Mouse (Mus musculus) limb, embryonic 10.5 days (tissue): ENCODE results near the gene Gm43720. TPM values are rescaled to one million over a fixed set of nuclear protein-coding genes. Genes with fewer than 3 reads are reported as not detected.
A peak's percentile ranks its signal among the peaks of the same experiment; 100 is the strongest.

Experiments
- DNase-seq: peaks from one replicate; pipeline ENCODE4 v3.0.0-alpha.2; 2017; ENCODE audit warnings: low spot score
- H3K27ac ChIP-seq: fragments of 300-500 bp; sonication (generic); 2 replicates; pipeline ENCODE4 v1.5.1; 2016; ENCODE audit warnings: mild to moderate bottlenecking
- H3K27me3 ChIP-seq: fragments of 300-500 bp; sonication (generic); 2 replicates; pipeline ENCODE4 v1.6.1; 2016; ENCODE audit warnings: low read depth, mild to moderate bottlenecking; ENCODE audit not compliant: poor library complexity, severe bottlenecking
- H3K36me3 ChIP-seq: fragments of 300-500 bp; sonication (generic); 2 replicates; pipeline ENCODE4 v1.6.1; 2016; ENCODE audit warnings: mild to moderate bottlenecking, moderate library complexity
- H3K4me1 ChIP-seq: fragments of 300-500 bp; sonication (generic); 2 replicates; pipeline ENCODE4 v1.6.1; 2016
- H3K4me3 ChIP-seq: fragments of 300-500 bp; sonication (generic); 2 replicates; pipeline ENCODE4 v1.5.1; 2016; ENCODE audit warnings: mild to moderate bottlenecking, moderate library complexity
- H3K9me3 ChIP-seq: fragments of 300-500 bp; sonication (generic); replicated peaks from 2 replicates; pipeline ENCODE4 v1.6.1; 2016; ENCODE audit warnings: mild to moderate bottlenecking
- WGBS: fragments of 180-500 bp; shearing (Covaris S2); methylation state at CpG from one replicate; pipeline ENCODE4 v1.1.7; 2016; 5-methylcytosine and 5-hydroxymethylcytosine counted together
- polyA plus RNA-seq: library from polyadenylated mRNA; unstranded; fragments of >200 nt; fragmentation: Nextera tagmentation; extraction: Ambion mirVana; gene quantifications from 2 replicates; pipeline ENCODE4 v1.2.1, GENCODE M21; 2016

The Gm43720 gene
- polyA plus RNA-seq, 1 experiment from 2014 or later: 0.08 TPM

GRCm38 (mm10) chr5:138272409-138272923, 7.3 kb downstream of the Gm43720 start, which contains the start of gene Gal3st4:
Gene Gal3st4, minus strand, starts transcription at chr5:138272840.
- Histone ChIP-seq H3K27ac (peak within 1 kb of the TSS; percentile 81), H3K36me3 (peaks cover 38% of the 10 kb centered on the region), H3K4me1 (peaks cover 50% of the 10 kb centered on the region), H3K4me3 (peak within 1 kb of the TSS; percentile 41), H3K9me3 (no peaks in the 10 kb centered on the region), H3K27me3 (peaks cover 4% of the 10 kb centered on the region; the same call in 1 of the 2 replicates)
- under 1% methylated on average over 12 of the region's 12 CpGs for WGBS
- DNase-seq: peak; percentile 67

GRCm38 (mm10) chr5:138271232-138271631, 8.5 kb downstream of the Gm43720 start:
- Histone ChIP-seq H3K4me3 (no peak overlapping the region), H3K4me1 (peaks cover 38% of the 10 kb centered on the region), H3K27ac (no peak overlapping the region), H3K9me3 (no peaks in the 10 kb centered on the region), H3K36me3 (peaks cover 34% of the 10 kb centered on the region), H3K27me3 (peaks cover 4% of the 10 kb centered on the region; the same call in 1 of the 2 replicates)
- 51% methylated on average over 3 of the region's 3 CpGs for WGBS
- no peak for DNase-seq

GRCm38 (mm10) chr5:138268980-138269379, 10.8 kb downstream of the Gm43720 start:
- Histone ChIP-seq H3K27ac (no peak overlapping the region), H3K9me3 (no peaks in the 10 kb centered on the region), H3K4me3 (no peak overlapping the region), H3K27me3 (peaks cover 4% of the 10 kb centered on the region; the same call in 1 of the 2 replicates), H3K36me3 (peaks cover 21% of the 10 kb centered on the region), H3K4me1 (peaks cover 31% of the 10 kb centered on the region)
- DNase-seq: no peak
- 84% methylated on average over 4 of the region's 4 CpGs for WGBS

GRCm38 (mm10) chr5:138267114-138267513, 12.6 kb downstream of the Gm43720 start:
- H3K27me3 ChIP-seq: 0 out of 2 replicates have a peak, but pooled peaks cover 4% of the 10 kb centered on the region
- no peak for DNase-seq
- H3K4me1 ChIP-seq: peaks cover 32% of the 10 kb centered on the region
- H3K4me3 ChIP-seq: no peak overlapping the region
- no peak overlapping the region for H3K27ac ChIP-seq
- WGBS: 88% methylated on average over 3 of the region's 3 CpGs
- no peaks in the 10 kb centered on the region for H3K9me3 ChIP-seq
- peaks cover 21% of the 10 kb centered on the region for H3K36me3 ChIP-seq

GRCm38 (mm10) chr5:138265712-138266111, 14.0 kb downstream of the Gm43720 start:
- Histone ChIP-seq H3K4me3 (no peak overlapping the region), H3K9me3 (no peaks in the 10 kb centered on the region), H3K27ac (no peak overlapping the region), H3K4me1 (peaks cover 25% of the 10 kb centered on the region), H3K27me3 (no peaks in the 10 kb centered on the region), H3K36me3 (peaks cover 35% of the 10 kb centered on the region)
- 98% methylated on average over 4 of the region's 4 CpGs for WGBS
- DNase-seq: no peak

GRCm38 (mm10) chr5:138264207-138264578, 15.6 kb downstream of the Gm43720 start:
- no peaks in the 10 kb centered on the region for H3K27me3 ChIP-seq
- WGBS: 17% methylated on average over 6 of the region's 6 CpGs
- H3K36me3 ChIP-seq: peaks cover 50% of the 10 kb centered on the region
- no peaks in the 10 kb centered on the region for H3K9me3 ChIP-seq
- peak overlapping the region; percentile 74 for H3K4me3 ChIP-seq
- peak overlapping the region; percentile 93 for H3K27ac ChIP-seq
- peaks cover 25% of the 10 kb centered on the region for H3K4me1 ChIP-seq
- DNase-seq: no peak

GRCm38 (mm10) chr5:138263260-138264206, 16.2 kb downstream of the Gm43720 start, which contains the start of gene BC037034:
Gene BC037034, minus strand, starts transcription at chr5:138264033.
- under 1% methylated on average over 68 of the region's 71 CpGs for WGBS
- Histone ChIP-seq H3K9me3 (no peaks in the 10 kb centered on the region), H3K27ac (peak within 1 kb of the TSS; percentile 93), H3K4me3 (peak within 1 kb of the TSS; percentile 74), H3K27me3 (no peaks in the 10 kb centered on the region), H3K4me1 (peaks cover 25% of the 10 kb centered on the region), H3K36me3 (peaks cover 57% of the 10 kb centered on the region)
- DNase-seq: peak; percentile 94

GRCm38 (mm10) chr5:138262582-138263240, 17.0 kb downstream of the Gm43720 start:
- Histone ChIP-seq H3K9me3 (no peaks in the 10 kb centered on the region), H3K27ac (peak overlapping the region; percentile 93), H3K4me1 (peaks cover 25% of the 10 kb centered on the region), H3K27me3 (no peaks in the 10 kb centered on the region), H3K4me3 (peak overlapping the region; percentile 74), H3K36me3 (peaks cover 65% of the 10 kb centered on the region)
- no peak for DNase-seq
- WGBS: 75% methylated on average over 18 of the region's 18 CpGs

GRCm38 (mm10) chr5:138262001-138262400, 17.8 kb downstream of the Gm43720 start:
- Histone ChIP-seq H3K4me3 (peak overlapping the region; percentile 74; the same call in 1 of the 2 replicates), H3K36me3 (peaks cover 67% of the 10 kb centered on the region), H3K27me3 (no peaks in the 10 kb centered on the region), H3K9me3 (no peaks in the 10 kb centered on the region), H3K4me1 (peaks cover 25% of the 10 kb centered on the region), H3K27ac (no peak overlapping the region)
- WGBS: 79% methylated on average over 4 of the region's 4 CpGs
- DNase-seq: no peak

- no peaks in the 10 kb centered on the region for H3K9me3 ChIP-seq
- no peak for DNase-seq
- H3K4me3 ChIP-seq: no peak overlapping the region
- peaks cover 58% of the 10 kb centered on the region for H3K36me3 ChIP-seq
- H3K27me3 ChIP-seq: no peaks in the 10 kb centered on the region
- peaks cover 33% of the 10 kb centered on the region for H3K4me1 ChIP-seq
- H3K27ac ChIP-seq: no peak overlapping the region
- 94% methylated on average over 11 of the region's 11 CpGs for WGBS
Measured at GRCm38 (mm10) chr5:138260834-138261233, 18.9 kb downstream of the Gm43720 start.

- H3K4me3 ChIP-seq: no peak overlapping the region
- H3K9me3 ChIP-seq: no peaks in the 10 kb centered on the region
- DNase-seq: no peak
- H3K36me3 ChIP-seq: peaks cover 52% of the 10 kb centered on the region
- H3K27me3 ChIP-seq: no peaks in the 10 kb centered on the region
- peaks cover 36% of the 10 kb centered on the region for H3K4me1 ChIP-seq
- 84% methylated on average over 10 of the region's 10 CpGs for WGBS
- H3K27ac ChIP-seq: no peak overlapping the region
Measured at GRCm38 (mm10) chr5:138260051-138260450, 19.7 kb downstream of the Gm43720 start.

- H3K4me1 ChIP-seq: peaks cover 31% of the 10 kb centered on the region
- DNase-seq: no peak
- H3K36me3 ChIP-seq: peaks cover 52% of the 10 kb centered on the region
- no peaks in the 10 kb centered on the region for H3K9me3 ChIP-seq
- H3K27ac ChIP-seq: no peak overlapping the region
- H3K4me3 ChIP-seq: no peak overlapping the region
- no peaks in the 10 kb centered on the region for H3K27me3 ChIP-seq
- WGBS: 63% methylated on average over 7 of the region's 7 CpGs
Measured at GRCm38 (mm10) chr5:138258993-138259392, 20.8 kb downstream of the Gm43720 start.
